Mouse (Mus musculus): ENCODE data around the gene Emc8. TPM values are rescaled to one million over a fixed set of nuclear protein-coding genes. Genes with fewer than 3 reads are reported as not detected.

Emc8 gene
- polyA plus RNA-seq, 1 experiment from 2014 or later = 137 TPM

DNA sequence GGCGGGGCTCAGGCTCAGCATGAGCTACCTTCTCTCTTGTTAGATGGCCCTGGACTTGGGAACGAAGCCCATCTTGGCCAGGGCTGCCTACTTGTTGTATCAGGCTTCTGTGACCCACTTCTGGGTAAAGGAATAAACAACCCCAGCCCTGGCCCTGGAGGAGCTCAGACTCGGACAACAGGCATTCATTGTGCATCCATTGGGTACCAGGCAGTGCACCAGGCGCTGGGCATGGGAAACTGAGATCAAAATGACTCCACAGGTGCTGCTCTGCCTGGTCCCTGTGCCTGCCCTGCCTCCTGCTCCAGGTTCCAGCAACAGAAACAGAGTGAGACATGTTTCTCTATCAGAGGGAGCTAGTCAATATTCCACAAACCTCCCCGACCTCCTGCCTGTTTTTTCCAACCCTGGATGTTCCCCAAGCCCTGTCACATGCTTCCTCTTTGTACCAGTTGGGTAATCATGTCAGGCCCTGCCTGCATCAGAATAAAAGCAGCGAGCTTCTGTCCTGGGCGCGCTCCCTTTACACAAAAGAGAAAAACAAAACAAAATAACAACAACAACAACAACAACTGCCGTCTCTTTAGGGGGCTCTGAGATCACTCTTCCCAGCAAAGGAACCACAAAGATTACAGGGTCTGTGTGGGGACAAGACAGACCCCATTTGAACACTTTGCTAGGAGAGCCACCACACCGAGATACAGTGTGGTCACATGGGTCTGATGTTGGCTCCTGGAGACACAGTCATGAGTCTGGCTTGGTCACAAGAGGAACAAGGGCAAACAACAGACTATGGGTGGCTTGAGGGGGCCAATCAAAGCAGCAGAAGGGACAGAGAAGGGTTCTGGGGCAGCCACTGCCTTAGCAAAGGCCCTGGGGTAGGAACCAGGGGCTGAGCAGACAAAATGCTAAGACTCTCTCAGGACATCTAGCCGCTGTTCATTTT is 48.9 kb downstream of the Emc8 start:
- Histone ChIP-seq H3K36me3 (ENCODE audit: insufficient read depth, low read length) (no peaks in the 10 kb centered on the region), H3K4me2 (replicated peaks; ENCODE audit: low read depth, low read length) (no peak overlapping the region), H3K4me1 (ENCODE audit: insufficient read depth, low read depth, low read length) (no peaks in the 10 kb centered on the region), H3K4me3 (ENCODE audit: low read depth, low read length) (no peak overlapping the region), H3K27ac (ENCODE audit: low read length) (no peak overlapping the region), H3K9ac (replicated peaks; ENCODE audit: low read depth) (no peak overlapping the region), H3K9me3 (ENCODE audit: low read length) (no peaks in the 10 kb centered on the region), H3K27me3 (replicated peaks; ENCODE audit: insufficient read depth, low read length) (no peaks in the 10 kb centered on the region)
- DNase-seq (ENCODE audit: low spot score) (peak; percentile 39), ATAC-seq (0 out of 2 replicates have a peak, but pooled peaks have one; percentile 34)
- TF ChIP-seq EP300 (IDR thresholded peaks at IDR 0.05) (no peak), CTCF (IDR thresholded peaks at IDR 0.05) (no peak)
- 71% methylated on average over 11 of the region's 11 CpGs for WGBS

DNA sequence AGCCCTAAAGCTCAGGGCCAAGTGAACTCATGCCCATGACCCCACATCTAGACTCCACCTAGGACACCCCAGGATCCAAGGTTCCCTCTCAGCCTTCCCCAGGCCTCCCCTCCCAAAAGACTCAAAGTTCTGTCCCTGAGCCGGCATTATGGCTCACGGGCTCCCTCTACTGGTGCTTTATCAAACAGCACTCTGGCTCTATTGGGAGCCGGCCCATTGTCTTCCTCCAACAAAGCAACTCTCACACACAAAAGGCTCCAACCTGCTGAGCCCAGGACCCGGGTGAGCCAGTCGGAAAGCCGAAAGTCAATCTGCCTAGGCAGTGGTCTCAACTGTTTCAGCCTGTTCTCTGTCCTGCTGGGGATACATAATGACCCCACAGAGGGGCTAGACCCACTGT is 50.3 kb downstream of the Emc8 start:
- DNase-seq (ENCODE audit: low spot score) (peak; percentile 73), ATAC-seq (peak; percentile 39; the same call in 1 of the 2 replicates)
- Histone ChIP-seq H3K9me3 (ENCODE audit: low read length) (no peaks in the 10 kb centered on the region), H3K27ac (ENCODE audit: low read length) (no peak overlapping the region), H3K36me3 (ENCODE audit: insufficient read depth, low read length) (no peaks in the 10 kb centered on the region), H3K9ac (replicated peaks; ENCODE audit: low read depth) (no peak overlapping the region), H3K4me2 (replicated peaks; ENCODE audit: low read depth, low read length) (no peak overlapping the region), H3K4me3 (ENCODE audit: low read depth, low read length) (no peak overlapping the region), H3K27me3 (replicated peaks; ENCODE audit: insufficient read depth, low read length) (no peaks in the 10 kb centered on the region), H3K4me1 (ENCODE audit: insufficient read depth, low read depth, low read length) (no peaks in the 10 kb centered on the region)
- peak; percentile 91 for TF ChIP-seq CTCF (IDR thresholded peaks at IDR 0.05)
- no peak for TF ChIP-seq EP300 (IDR thresholded peaks at IDR 0.05)
- 2% methylated on average over 6 of the region's 6 CpGs for WGBS

DNA sequence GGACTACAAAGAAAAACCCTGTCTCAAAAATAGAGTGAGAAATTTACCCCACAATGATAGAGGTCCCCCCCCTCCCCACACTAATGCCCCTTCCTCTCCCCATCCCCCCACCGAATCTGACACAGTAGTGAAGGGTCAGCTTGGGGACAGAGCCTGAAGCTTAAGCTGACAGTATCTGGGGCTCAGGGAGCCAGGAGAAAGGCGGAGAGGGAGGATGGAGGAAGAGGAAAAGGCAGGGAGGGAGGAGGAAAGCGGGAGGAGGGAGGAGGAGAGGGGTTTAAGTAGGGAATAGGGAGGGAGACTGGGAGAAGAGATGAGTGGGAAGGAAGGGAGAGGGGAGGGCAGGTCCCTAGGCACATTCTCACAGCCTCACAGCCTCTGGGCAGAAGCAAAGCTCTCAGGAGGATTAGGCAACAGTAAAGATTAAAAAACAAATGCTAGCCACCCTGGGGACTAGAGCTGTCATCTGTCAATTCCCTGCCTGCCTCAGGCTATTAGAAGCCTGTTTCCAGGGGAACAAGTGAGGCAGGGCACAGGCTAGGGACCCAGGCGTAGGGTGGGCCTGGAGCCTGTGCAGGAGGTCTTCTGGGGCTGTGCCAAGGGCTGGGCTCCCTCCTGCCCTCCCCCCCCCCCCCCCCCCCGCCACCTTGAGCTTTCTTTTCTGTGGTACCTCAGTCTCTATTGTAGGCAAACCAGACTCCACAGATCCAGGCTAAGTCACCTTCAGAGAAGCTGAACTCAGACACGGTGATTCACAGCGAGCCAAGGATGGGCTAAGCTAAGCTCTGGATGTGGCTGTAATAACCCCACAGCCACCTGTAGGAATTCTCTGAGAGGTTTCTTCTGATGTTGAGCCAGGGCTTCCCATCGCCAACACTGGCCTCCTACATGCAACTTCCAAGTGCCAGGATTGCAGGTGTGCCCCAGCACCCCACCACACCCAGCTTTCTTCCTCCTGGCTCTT is 51.4 kb downstream of the Emc8 start:
- H3K27me3 ChIP-seq (replicated peaks; ENCODE audit: insufficient read depth, low read length) = no peaks in the 10 kb centered on the region
- ATAC-seq = no peak
- DNase-seq (ENCODE audit: low spot score) = peak; percentile 20
- no peaks in the 10 kb centered on the region for H3K4me1 ChIP-seq (ENCODE audit: insufficient read depth, low read depth, low read length)
- WGBS = 56% methylated on average over 7 of the region's 8 CpGs
- no peak overlapping the region for H3K9ac ChIP-seq (replicated peaks; ENCODE audit: low read depth)
- H3K4me3 ChIP-seq (ENCODE audit: low read depth, low read length) = no peak overlapping the region
- no peak overlapping the region for H3K27ac ChIP-seq (ENCODE audit: low read length)
- H3K36me3 ChIP-seq (ENCODE audit: insufficient read depth, low read length) = no peaks in the 10 kb centered on the region
- H3K4me2 ChIP-seq (replicated peaks; ENCODE audit: low read depth, low read length) = no peak overlapping the region
- no peaks in the 10 kb centered on the region for H3K9me3 ChIP-seq (ENCODE audit: low read length)
- TF ChIP-seq CTCF (IDR thresholded peaks at IDR 0.05) = no peak
- TF ChIP-seq EP300 (IDR thresholded peaks at IDR 0.05) = no peak

DNA sequence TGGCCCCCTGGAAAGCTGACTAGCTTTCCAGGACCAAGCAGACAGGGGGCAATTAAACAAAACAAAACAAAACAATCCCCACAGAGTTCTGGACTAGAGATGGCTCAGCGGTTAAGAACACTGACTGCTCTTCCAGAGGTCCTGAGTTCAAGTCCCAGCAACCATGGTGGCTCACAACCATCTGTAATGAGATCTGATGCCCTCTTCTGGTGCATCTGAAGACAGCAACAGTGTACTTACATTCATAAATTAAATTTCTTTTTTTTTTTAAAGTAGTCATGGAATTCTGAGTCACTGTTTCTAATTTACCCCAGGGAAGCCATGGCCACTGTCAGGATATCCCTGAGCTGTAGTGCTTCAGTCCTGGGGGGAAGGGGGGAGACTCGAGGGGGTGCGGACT is 53.9 kb downstream of the Emc8 start:
- DNase-seq (ENCODE audit: low spot score) = no peak
- TF ChIP-seq EP300 (IDR thresholded peaks at IDR 0.05) = no peak
- Histone ChIP-seq H3K36me3 (ENCODE audit: insufficient read depth, low read length) (no peaks in the 10 kb centered on the region), H3K9ac (replicated peaks; ENCODE audit: low read depth) (no peak overlapping the region), H3K9me3 (ENCODE audit: low read length) (no peaks in the 10 kb centered on the region), H3K27ac (ENCODE audit: low read length) (no peak overlapping the region), H3K4me1 (ENCODE audit: insufficient read depth, low read depth, low read length) (no peaks in the 10 kb centered on the region), H3K4me2 (replicated peaks; ENCODE audit: low read depth, low read length) (no peak overlapping the region), H3K4me3 (ENCODE audit: low read depth, low read length) (no peak overlapping the region), H3K27me3 (replicated peaks; ENCODE audit: insufficient read depth, low read length) (no peaks in the 10 kb centered on the region)
- 76% methylated on average over 3 of the region's 3 CpGs for WGBS
- no peak for ATAC-seq

DNA sequence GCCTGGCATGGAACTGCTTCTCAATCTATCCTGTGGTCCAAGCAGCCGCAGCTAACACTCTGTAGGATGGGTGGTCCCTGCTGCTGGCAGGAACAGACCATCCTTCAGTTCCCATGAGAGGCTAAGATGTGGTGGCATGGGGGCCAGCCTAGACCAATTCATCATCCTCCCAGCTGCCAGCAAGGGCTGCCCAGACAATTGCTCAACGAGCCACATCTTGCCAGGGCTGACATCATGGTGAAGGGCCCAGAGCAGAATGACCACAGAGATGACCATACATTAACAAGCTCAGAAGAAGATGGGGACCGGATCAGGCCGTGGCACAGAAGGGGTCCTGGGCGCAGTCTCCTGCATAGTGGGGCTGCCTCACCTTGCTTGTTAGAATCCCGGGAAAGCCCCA is 57.5 kb downstream of the Emc8 start:
- 86% methylated on average over 6 of the region's 6 CpGs for WGBS
- no peak overlapping the region for H3K4me2 ChIP-seq (replicated peaks; ENCODE audit: low read depth, low read length)
- TF ChIP-seq EP300 (IDR thresholded peaks at IDR 0.05) = no peak
- no peak for TF ChIP-seq CTCF (IDR thresholded peaks at IDR 0.05)
- H3K9me3 ChIP-seq (ENCODE audit: low read length) = no peaks in the 10 kb centered on the region
- no peak overlapping the region for H3K4me3 ChIP-seq (ENCODE audit: low read depth, low read length)
- no peak for DNase-seq (ENCODE audit: low spot score)
- no peaks in the 10 kb centered on the region for H3K4me1 ChIP-seq (ENCODE audit: insufficient read depth, low read depth, low read length)
- no peaks in the 10 kb centered on the region for H3K36me3 ChIP-seq (ENCODE audit: insufficient read depth, low read length)
- no peak for ATAC-seq
- no peaks in the 10 kb centered on the region for H3K27me3 ChIP-seq (replicated peaks; ENCODE audit: insufficient read depth, low read length)
- H3K9ac ChIP-seq (replicated peaks; ENCODE audit: low read depth) = no peak overlapping the region
- no peak overlapping the region for H3K27ac ChIP-seq (ENCODE audit: low read length)

GRCm38 (mm10) chr8:120607885-120608284 is 60.5 kb downstream of the Emc8 start:
- Histone ChIP-seq H3K36me3 (ENCODE audit: insufficient read depth, low read length) (no peaks in the 10 kb centered on the region), H3K9me3 (ENCODE audit: low read length) (no peaks in the 10 kb centered on the region), H3K4me2 (replicated peaks; ENCODE audit: low read depth, low read length) (0 out of 2 replicates have a peak overlapping the region, but pooled peaks have one; percentile 27), H3K4me1 (ENCODE audit: insufficient read depth, low read depth, low read length) (no peaks in the 10 kb centered on the region), H3K27me3 (replicated peaks; ENCODE audit: insufficient read depth, low read length) (no peaks in the 10 kb centered on the region), H3K27ac (ENCODE audit: low read length) (no peak overlapping the region), H3K9ac (replicated peaks; ENCODE audit: low read depth) (no peak overlapping the region), H3K4me3 (ENCODE audit: low read depth, low read length) (no peak overlapping the region)
- TF ChIP-seq EP300 (IDR thresholded peaks at IDR 0.05) = no peak
- peak; percentile 92 for TF ChIP-seq CTCF (IDR thresholded peaks at IDR 0.05)
- DNase-seq (ENCODE audit: low spot score) = peak; percentile 77
- ATAC-seq = no peak
- 11% methylated on average over 7 of the region's 7 CpGs for WGBS

Measured in lung, postnatal 0 days (tissue).